Mouse (Mus musculus): ENCODE measurements around the gene Rusc1. TPM values are rescaled to one million over a fixed set of nuclear protein-coding genes. Genes with fewer than 3 reads are reported as not detected.
"Not testable (repeated sequence)": the region's sequence is repeated elsewhere in the genome, so short reads cannot be mapped to it uniquely, and the experiment has no call there.

Rusc1 gene
- polyA plus RNA-seq, 2 experiments: 2.6 to 4.1 TPM

DNA sequence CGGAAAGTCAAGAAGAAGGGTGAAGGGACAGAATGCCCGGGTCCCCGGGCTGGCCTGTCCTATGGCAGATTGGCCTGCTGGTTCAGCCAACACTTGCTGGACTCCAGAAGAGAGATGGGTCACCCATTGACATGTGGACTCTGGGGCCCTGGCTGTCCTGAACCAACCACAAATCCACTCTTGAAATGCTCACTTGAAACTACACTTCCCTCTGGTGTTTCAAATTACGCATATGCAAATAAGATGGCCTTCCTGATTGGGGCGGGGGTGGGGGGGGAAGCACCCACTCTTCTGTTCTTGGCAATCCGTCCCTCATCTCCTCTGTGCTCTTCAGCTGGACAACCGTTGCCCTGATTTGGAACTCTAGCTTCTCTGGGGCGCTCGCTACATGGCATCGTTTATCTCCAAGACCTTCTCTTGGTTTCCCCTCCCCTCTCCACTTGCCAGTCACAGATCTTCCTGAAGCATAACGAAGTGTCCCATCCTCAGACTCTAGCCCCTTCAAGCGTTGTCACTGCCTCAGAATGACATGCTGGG is 8.4 kb downstream of the Rusc1 start:
- Histone ChIP-seq H3K27ac (no peak overlapping the region), H3K9ac (replicated peaks) (no peak overlapping the region), H3K4me3 (ENCODE audit: insufficient read depth in 1 of 2, low read depth in 2 of 2, low read length in 2 of 2) (no peak overlapping the region), H3K4me2 (ENCODE audit: low read depth) (no peak overlapping the region), H3K9me3 (ENCODE audit: control insufficient read depth, low read length) (no peaks in the 10 kb centered on the region), H3K27me3 (ENCODE audit: control insufficient read depth, insufficient read depth, low read length) (no peaks in the 10 kb centered on the region), H3K4me1 (replicated peaks; ENCODE audit: control insufficient read depth in 2 of 2, insufficient read depth in 2 of 2, low read length in 1 of 2) (peaks cover 9 to 10% of the 10 kb centered on the region in 2 experiments), H3K36me3 (replicated peaks; ENCODE audit: control insufficient read depth, insufficient read depth, low read depth) (no peaks in the 10 kb centered on the region)
- WGBS (ENCODE audit: insufficient replicate concordance): 67% methylated on average over 12 of the region's 12 CpGs
- TF ChIP-seq CTCF (IDR thresholded peaks at IDR 0.05; ENCODE audit: low read depth): no peak
- no peak for TF ChIP-seq EP300 (IDR thresholded peaks at IDR 0.05; ENCODE audit: low read depth)
- ATAC-seq (ENCODE audit: insufficient read depth): no peak
- DNase-seq (ENCODE audit: low read depth in 3 of 3, low spot score in 3 of 3): no peak

DNA sequence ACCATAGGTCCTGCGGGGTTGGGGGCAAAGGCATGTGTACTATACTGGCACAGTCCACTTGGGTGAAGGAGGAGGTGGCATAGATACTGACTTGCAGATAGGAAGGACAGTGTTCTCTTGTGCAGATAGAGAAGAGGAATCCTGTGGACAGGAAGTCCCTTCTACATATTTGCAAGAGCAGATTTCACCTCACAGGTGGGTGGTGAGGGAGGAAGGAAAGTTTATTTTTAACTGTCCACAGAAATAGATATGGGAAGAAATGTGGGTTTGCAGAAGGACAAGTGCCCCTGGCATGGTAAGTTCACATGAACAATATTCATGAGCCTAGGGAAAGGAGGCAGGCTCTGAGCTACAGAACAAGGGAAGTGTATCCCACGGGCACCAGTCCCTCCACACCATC is 9.0 kb downstream of the Rusc1 start:
- no peak overlapping the region for H3K4me2 ChIP-seq (ENCODE audit: low read depth)
- no peaks in the 10 kb centered on the region for H3K9me3 ChIP-seq (ENCODE audit: control insufficient read depth, low read length)
- no peak overlapping the region for H3K4me3 ChIP-seq (ENCODE audit: insufficient read depth in 1 of 2, low read depth in 2 of 2, low read length in 2 of 2)
- TF ChIP-seq CTCF (IDR thresholded peaks at IDR 0.05; ENCODE audit: low read depth) (no peak), EP300 (IDR thresholded peaks at IDR 0.05; ENCODE audit: low read depth) (no peak)
- no peak for DNase-seq (ENCODE audit: low read depth in 3 of 3, low spot score in 3 of 3)
- H3K27me3 ChIP-seq (ENCODE audit: control insufficient read depth, insufficient read depth, low read length): no peaks in the 10 kb centered on the region
- H3K4me1 ChIP-seq (replicated peaks; ENCODE audit: control insufficient read depth in 2 of 2, insufficient read depth in 2 of 2, low read length in 1 of 2): peaks cover 4 to 8% of the 10 kb centered on the region in 2 experiments
- H3K27ac ChIP-seq: no peak overlapping the region
- 63% methylated on average over 2 of the region's 2 CpGs for WGBS (ENCODE audit: insufficient replicate concordance)
- no peak for ATAC-seq (ENCODE audit: insufficient read depth)
- H3K9ac ChIP-seq (replicated peaks): no peak overlapping the region
- H3K36me3 ChIP-seq (replicated peaks; ENCODE audit: control insufficient read depth, insufficient read depth, low read depth): no peaks in the 10 kb centered on the region

DNA sequence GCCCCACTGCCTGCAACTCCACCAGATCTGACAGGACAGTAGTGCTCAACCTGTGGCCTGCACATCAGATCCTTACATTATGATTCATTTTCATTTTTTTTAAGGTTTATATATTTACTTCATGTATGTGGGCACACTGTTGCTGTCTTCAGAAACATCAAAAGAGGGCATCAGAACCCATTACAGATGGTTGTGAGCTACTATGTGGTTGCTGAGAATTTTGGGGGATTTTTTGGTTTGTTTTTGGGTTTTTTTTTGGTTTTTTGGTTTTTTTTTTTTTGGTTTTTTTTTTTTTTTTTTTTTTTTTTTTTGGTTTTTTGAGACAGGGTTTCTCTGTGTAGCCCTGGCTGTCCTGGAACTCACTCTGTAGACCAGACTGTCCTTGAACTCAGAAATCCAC is 10.8 kb downstream of the Rusc1 start:
- not testable (repeated sequence) for H3K9ac ChIP-seq (replicated peaks); H3K4me2 ChIP-seq (ENCODE audit: low read depth); ATAC-seq (ENCODE audit: insufficient read depth); H3K36me3 ChIP-seq (replicated peaks; ENCODE audit: control insufficient read depth, insufficient read depth, low read depth); H3K27ac ChIP-seq; H3K4me1 ChIP-seq (replicated peaks; ENCODE audit: control insufficient read depth in 2 of 2, insufficient read depth in 2 of 2, low read length in 1 of 2); H3K4me3 ChIP-seq (ENCODE audit: insufficient read depth in 1 of 2, low read depth in 2 of 2, low read length in 2 of 2); H3K27me3 ChIP-seq (ENCODE audit: control insufficient read depth, insufficient read depth, low read length); H3K9me3 ChIP-seq (ENCODE audit: control insufficient read depth, low read length); DNase-seq (ENCODE audit: low read depth in 3 of 3, low spot score in 3 of 3)

DNA sequence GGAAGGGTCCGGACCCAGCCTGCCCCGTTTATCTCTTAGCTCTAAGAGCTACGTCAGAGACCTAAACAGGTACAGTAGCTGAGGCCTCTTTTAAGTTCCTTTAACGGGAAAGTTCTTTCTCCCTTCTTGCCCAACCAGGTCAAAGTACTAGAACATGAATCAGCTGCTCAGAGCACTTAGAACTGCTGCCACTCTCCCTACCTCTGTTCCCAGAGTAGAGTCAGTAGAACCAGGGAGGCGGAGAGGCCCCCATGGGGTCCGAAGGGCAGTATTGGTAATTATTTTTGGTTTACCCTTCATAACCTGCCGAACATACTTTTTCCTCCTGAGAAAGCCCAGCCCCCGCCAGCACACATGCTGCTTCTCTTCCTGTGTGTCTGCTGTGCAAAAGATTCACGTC is 15.7 kb downstream of the Rusc1 start:
- TF ChIP-seq EP300 (IDR thresholded peaks at IDR 0.05; ENCODE audit: low read depth) (no peak), CTCF (IDR thresholded peaks at IDR 0.05; ENCODE audit: low read depth) (no peak)
- WGBS (ENCODE audit: insufficient replicate concordance): 81% methylated on average over 9 of the region's 9 CpGs
- no peaks in the 10 kb centered on the region for H3K27me3 ChIP-seq (ENCODE audit: control insufficient read depth, insufficient read depth, low read length)
- no peak overlapping the region for H3K4me2 ChIP-seq (ENCODE audit: low read depth)
- no peak overlapping the region for H3K4me3 ChIP-seq (ENCODE audit: insufficient read depth in 1 of 2, low read depth in 2 of 2, low read length in 2 of 2)
- no peaks in the 10 kb centered on the region for H3K9me3 ChIP-seq (ENCODE audit: control insufficient read depth, low read length)
- ATAC-seq (ENCODE audit: insufficient read depth) (no peak), DNase-seq (ENCODE audit: low read depth in 3 of 3, low spot score in 3 of 3) (no peak)
- no peaks in the 10 kb centered on the region for H3K4me1 ChIP-seq (replicated peaks; ENCODE audit: control insufficient read depth in 2 of 2, insufficient read depth in 2 of 2, low read length in 1 of 2)
- H3K9ac ChIP-seq (replicated peaks): no peak overlapping the region
- H3K36me3 ChIP-seq (replicated peaks; ENCODE audit: control insufficient read depth, insufficient read depth, low read depth): peaks cover 45% of the 10 kb centered on the region
- H3K27ac ChIP-seq: no peak overlapping the region

DNA sequence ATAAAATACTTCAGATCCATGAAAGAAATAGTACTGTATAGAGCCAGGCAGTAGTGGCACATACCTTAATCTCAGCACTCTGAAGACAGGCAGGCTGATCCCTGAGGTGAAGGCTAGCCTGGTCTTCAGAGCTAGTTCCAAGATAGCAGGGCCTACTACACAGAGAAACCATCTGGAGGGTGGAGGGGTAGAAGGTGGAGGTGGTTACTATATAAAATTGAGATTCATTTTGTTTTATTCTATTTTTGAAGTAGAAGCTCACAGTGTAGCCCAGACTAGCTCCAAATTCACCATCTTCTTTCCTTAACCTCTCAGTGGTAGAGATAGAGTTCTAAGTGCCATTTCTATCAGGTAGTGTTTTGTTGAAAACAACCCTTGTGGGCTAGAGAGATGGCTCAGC is 25.8 kb downstream of the Rusc1 start:
- H3K36me3 ChIP-seq (replicated peaks; ENCODE audit: control insufficient read depth, insufficient read depth, low read depth): peaks cover 77% of the 10 kb centered on the region

More for the DNA sequence above, 25.8 kb downstream of the Rusc1 start:
- no peak overlapping the region for H3K4me2 ChIP-seq (ENCODE audit: low read depth)
- no peaks in the 10 kb centered on the region for H3K9me3 ChIP-seq (ENCODE audit: control insufficient read depth, low read length)
- DNase-seq (ENCODE audit: low read depth in 3 of 3, low spot score in 3 of 3): no peak
- TF ChIP-seq CTCF (IDR thresholded peaks at IDR 0.05; ENCODE audit: low read depth) (no peak), EP300 (IDR thresholded peaks at IDR 0.05; ENCODE audit: low read depth) (no peak)
- H3K9ac ChIP-seq (replicated peaks): no peak overlapping the region
- no peak overlapping the region for H3K27ac ChIP-seq
- no peaks in the 10 kb centered on the region for H3K4me1 ChIP-seq (replicated peaks; ENCODE audit: control insufficient read depth in 2 of 2, insufficient read depth in 2 of 2, low read length in 1 of 2)
- H3K4me3 ChIP-seq (ENCODE audit: insufficient read depth in 1 of 2, low read depth in 2 of 2, low read length in 2 of 2): no peak overlapping the region
- no peak for ATAC-seq (ENCODE audit: insufficient read depth)
- no peaks in the 10 kb centered on the region for H3K27me3 ChIP-seq (ENCODE audit: control insufficient read depth, insufficient read depth, low read length)

Data from liver, embryonic 14.5 days (tissue).